Mouse (Mus musculus) gastrocnemius, adult 18-20 months (tissue): ENCODE measurements around the gene Afap1. TPM values are rescaled to one million over a fixed set of nuclear protein-coding genes. Genes with fewer than 3 reads are reported as not detected.

Experiments used
- DNase-seq: peaks from one replicate; pipeline ENCODE4 v3.0.0; 2021; ENCODE audit warnings: low spot score
- total RNA-seq, 2 experiments: library from RNA; stranded (reverse); gene quantifications; 2 replicates each; pipeline ENCODE4 v1.2.3; 2021

Gene Afap1
- total RNA-seq, 2 experiments from 2014 or later, result 5.8 to 7.8 TPM

- DNase-seq, result no peak
These were observed 33.4 kb downstream of the Afap1 start for GRCm38 (mm10) chr5:35926511-35926910.

DNA sequence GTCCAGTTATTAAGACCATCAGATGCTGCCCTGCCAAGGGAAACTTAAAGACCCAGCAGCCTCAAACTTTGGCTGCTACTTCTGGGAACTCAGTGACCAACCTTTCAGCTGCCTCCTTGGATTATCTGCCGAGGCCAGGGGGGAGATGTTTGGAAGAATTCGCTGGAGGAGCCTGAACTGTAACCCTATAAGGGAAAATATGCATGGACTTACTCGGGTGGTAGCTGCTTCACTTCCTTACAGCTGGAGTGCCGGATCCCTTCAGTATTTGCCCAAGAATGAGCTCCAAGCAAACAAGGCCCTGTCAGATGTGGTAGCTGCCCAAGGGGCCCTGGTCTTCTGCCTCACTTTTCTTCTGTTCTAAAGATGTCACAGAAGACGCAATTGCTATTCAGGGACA is 38.2 kb downstream of the Afap1 start:
- no peak for DNase-seq

DNA sequence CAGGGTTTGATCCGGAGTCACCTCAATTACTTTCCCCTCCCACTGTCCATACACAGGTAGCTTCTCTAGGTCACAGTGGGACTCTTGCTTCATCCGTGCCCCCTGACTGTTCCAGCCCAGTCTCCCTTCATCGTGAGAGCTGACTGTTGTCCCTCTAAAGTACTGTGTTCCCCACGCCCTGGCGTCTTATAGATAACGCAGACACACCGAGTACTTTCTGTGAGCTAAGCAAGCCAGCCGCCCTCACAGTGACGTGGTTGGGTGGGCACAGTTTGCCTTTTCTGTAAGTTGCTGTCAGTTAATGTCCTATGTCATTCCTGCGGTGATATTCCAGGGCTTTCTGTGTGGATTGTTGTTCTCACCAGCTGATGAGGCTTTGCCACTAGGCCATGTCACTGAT is 39.9 kb downstream of the Afap1 start:
- no peak for DNase-seq

DNA sequence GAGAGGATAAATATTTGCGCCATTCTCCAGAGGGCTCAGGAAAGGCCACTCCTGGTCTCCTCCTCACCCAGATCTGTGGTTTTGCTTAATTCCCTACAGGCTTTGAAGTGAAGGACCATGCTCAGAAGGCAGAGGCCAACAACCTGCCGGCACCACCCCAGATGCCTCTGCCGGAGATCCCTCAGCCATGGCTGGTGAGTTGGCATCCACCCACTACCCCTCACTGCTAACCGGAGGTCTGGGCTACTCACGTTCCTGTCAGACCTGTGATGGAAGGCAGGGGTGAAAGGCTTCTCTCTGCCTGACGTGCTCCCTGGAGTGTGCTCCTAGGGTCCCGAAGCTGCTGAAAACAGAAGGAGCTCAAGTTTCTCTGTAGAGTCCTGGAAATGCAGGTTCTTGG is 42.8 kb downstream of the Afap1 start:
- DNase-seq, result no peak

DNA sequence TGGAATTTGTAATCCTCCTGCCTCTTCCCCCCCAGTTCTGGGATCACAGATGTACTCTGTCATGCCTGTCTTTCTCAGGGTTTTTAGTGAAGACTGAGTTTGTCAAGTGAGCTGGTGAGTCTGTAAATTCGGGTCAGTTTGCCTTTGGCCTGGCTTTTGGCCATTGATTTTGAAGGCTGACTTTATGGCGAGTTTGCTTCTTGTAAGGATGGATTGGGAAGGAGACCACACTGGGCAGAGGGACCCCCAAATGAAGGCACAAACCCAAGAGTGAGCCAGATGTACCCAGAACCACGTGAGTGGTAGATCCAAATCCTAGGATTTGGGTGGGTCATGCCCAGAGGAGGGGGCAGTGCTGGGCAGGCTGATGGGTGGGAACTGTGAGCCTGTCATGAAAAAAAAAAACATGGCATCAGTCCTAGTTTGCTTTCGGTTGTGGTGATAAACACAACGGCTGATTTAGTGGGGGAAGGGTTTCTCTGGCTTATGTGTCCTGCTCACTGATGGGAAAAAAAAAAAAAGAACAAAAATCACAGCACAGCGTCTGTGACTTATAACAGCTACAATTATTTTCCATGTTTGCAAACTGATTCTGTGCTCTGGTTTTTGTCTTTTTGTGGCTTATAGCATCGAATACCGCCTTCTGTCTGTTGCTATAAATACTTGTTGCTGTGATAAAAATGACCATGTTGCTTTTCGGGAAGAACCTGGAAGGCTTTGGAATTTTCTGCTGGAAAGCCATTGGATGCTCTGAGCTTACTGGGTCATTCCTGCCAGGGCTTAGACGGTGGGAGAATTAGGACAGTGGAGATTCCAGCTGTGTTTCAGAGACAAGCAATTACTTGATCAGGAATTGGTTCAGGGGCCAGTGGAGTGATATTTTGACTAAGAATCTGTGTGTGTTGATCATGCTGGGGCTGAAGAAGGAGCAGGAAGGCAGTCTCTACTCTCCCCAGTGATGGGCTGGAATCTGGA is 45.4 kb downstream of the Afap1 start:
- DNase-seq, result no peak

DNA sequence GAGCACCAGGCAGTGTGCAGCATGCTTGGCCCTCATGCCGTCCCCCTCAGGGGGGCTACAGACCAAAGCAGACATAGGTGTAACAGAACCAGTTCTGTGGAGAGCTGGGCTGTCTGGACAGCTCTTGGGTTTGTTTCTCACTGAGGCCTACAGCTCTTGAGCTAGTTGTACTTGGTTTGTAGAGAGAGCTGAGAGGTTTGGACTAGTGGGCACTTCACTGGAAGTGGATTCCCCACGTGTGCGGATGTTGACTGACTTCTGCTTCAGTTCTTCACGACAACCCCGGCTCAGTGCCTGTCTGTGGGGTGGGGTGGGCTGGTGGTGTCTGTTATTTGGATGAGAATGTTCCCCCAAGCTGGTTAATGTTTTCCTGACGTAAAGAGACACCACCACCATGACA is 46.8 kb downstream of the Afap1 start:
- DNase-seq, result no peak

- DNase-seq, result peak; percentile 58
These were observed 50.4 kb downstream of the Afap1 start for GRCm38 (mm10) chr5:35943541-35943940.

GRCm38 (mm10) chr5:35946841-35947240 is 53.7 kb downstream of the Afap1 start:
- no peak for DNase-seq

GRCm38 (mm10) chr5:35947427-35947826 is 54.3 kb downstream of the Afap1 start:
- DNase-seq, result no peak

DNA sequence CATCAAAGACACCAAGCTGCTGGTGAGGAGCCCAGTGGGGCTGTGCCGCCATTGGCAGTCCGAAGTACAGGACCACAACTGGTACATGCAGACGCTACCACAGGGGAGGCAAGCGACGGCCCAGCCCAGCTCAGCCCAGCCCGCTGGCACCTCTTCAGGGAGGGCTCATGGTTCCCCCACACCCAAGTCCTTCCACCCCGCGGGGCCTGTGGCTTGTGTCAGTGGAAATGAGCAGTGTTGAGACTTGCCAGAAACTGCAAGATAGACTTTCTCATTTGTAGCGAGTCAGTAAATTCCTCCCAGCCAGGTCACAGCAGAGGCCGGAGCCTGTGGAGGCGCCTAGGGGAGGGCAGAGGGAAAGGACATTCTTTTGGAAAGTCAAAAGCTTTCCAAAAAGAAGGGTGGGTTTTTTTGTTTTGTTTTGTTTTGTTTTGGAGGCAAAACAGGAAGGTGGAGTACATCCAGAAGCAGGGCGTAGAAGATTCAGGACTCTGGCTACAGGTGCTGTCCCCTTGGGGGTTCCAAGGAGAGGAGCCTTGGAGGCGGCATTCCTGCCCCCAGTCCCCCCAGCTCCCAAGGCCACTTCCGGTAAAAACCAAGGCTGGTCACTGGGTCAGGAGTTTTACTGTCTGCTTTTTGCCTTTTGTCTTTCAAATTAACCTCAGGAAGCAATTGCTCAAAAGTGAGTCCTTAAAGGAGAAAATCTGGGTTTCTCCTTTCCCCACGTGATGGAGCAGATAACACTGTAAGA is 55.3 kb downstream of the Afap1 start:
- DNase-seq, result peak; percentile 48

GRCm38 (mm10) chr5:35949061-35949460 is 55.9 kb downstream of the Afap1 start:
- DNase-seq, result no peak

GRCm38 (mm10) chr5:35950504-35950903 is 57.4 kb downstream of the Afap1 start:
- DNase-seq, result no peak

GRCm38 (mm10) chr5:35954055-35954718 is 61.1 kb downstream of the Afap1 start:
- no peak for DNase-seq

DNA sequence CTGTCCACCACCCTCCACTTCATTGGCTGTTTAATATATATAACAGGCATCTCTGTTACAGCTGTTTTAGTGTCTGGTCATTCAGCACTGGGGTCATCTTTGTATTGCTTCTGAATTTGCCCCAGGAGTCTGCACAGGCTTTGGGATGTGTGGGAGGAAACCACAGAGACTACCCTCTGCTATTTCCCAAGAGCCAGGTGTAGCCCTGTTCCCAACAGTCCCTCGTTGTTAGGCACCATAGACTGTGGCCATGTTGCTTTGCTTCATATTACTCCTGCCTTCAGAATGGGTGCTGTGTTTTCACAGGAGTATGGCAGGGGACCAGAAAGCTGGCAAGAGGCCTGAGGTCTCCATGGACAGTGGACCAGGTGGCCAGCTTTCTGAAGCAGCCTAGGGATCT is 63.1 kb downstream of the Afap1 start:
- no peak for DNase-seq

DNA sequence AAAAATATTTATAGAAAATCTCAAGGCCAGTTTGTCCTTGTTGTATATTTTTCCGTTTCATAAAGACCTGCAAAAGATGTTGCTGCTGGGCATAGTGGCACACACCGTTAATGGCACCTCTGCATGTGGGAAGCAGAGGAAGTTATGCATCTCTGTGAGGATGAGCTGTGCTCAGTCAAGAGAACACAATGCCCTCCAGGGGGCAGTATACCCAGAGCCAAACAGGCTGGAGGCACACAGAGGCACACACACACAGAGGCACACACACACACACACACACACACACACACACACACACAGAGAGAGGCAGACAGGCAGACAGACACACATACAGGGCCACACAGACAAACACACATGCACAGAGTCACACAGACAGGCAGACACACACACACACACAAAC is 65.6 kb downstream of the Afap1 start:
- DNase-seq, result no peak

GRCm38 (mm10) chr5:35960168-35960567 is 67.0 kb downstream of the Afap1 start:
- DNase-seq, result no peak

DNA sequence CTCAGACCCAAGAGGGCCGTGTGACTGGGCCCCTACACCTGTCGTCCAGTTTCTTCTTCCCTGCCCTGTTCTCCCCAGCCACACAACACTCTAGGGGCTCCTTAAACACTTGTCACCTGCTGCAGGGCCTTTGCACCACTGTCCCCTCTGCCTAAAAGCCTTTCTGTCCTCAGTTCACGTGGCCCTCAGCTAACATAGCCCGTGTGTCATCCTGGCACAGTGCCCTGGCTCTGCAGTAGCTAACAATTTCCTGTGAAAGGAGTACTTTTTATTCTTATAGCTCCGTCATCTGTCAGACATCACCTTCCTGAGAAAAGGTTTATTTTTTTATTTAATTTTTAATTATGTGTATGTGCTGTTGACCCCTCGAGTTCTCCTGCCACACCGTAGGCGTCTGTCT is 68.2 kb downstream of the Afap1 start:
- no peak for DNase-seq

- DNase-seq, result no peak
These were observed 70.5 kb downstream of the Afap1 start for GRCm38 (mm10) chr5:35963635-35964034.

- DNase-seq, result no peak
These were observed 71.9 kb downstream of the Afap1 start for GRCm38 (mm10) chr5:35965036-35965435.

- DNase-seq, result no peak
These were observed 76.7 kb downstream of the Afap1 start for GRCm38 (mm10) chr5:35969857-35970256.

DNA sequence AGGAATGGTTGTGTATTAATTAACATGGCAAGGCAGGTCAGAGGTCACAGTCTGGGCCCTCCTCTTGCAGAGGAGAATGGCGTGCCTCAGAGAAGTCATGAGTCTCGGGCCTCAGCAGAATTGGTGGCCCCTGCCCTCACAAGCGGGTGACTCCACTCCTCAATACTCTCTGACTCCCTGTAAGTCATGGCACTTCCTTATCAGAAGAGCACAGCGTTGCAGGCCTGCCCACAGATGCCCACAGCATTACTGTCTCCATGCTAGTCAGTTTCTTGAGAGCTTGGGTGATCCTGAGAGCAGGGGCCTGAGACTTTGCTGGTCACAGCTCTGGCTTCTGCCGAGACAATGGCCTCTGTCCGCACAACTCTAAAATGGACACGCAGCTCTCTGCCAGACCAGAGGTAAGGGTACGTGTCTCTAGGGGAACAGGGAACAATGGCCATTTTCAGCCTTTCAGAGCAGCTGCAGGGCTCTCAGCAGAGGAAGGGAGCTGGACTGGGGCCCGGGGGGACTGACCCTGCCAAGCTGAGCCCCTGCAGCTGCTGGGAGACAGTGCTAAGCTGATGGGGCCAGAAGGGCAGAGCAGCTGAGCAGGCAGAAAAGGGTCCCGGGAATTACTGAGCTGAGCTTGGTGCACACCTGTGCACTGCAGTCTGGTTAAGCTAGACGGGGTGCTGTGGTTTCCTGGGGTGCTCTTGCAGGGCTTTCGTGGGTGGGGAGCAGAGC is 77.4 kb downstream of the Afap1 start:
- no peak for DNase-seq
